Comparison of ENCODE assay signal across 10 mouse cellular contexts in the genomic region with DNA sequence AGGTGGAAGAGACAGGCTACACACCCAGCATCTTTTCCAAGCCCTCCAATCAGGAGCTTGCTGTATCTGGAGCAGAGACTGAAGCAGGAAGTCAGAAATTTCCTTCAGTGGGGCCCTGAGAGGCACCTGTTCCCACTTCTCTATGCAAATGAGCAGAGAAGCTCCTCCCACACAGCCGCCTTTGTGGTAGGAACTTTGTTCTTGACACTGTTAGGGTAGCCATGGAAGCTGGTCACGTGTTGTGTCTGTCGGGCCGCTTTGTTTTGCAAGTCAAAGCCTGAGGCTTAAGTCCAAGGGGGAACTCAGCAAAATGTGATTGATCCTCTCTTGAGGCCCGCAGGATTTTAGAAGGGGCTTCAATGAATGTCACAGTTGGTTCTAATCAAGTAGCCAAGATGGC. TPM values are rescaled to one million over a fixed set of nuclear protein-coding genes. Genes with fewer than 3 reads are reported as not detected.
DNase-seq lines count a peak whose midpoint lies in the region; ATAC-seq and TF ChIP-seq lines count a peak whose summit lies in the region.
"Had no signal": no experiment of that assay in that cellular context is flagged by ENCODE, and none has a peak within 500 bp of the region (broad histone marks: within the 10 kb centered on the region; RNA-seq: fewer than 3 reads in every experiment).

No protein-coding gene starts in this region.

- H3K27ac ChIP-seq in CH12.LX (ENCODE audit: insufficient read depth, low read depth) = no peak overlapping the region
- H3K27ac ChIP-seq: embryonic facial prominence, embryonic 12.5 days; lung, embryonic 15.5 days had no signal

- TF ChIP-seq CTCF in CH12.LX (conservative IDR thresholded peaks at IDR 0.05 in 1 of 2, IDR thresholded peaks at IDR 0.05 in 1 of 2; ENCODE audit: low read depth in 2 of 2, low read length in 2 of 2) = no peak

- ATAC-seq in monocyte, adult 5-6 weeks (replicated peaks; ENCODE audit: insufficient number of reproducible peaks, low FRiP score, low TSS enrichment, poor library complexity, severe bottlenecking) = peak; percentile 95
- no peak for ATAC-seq in frontal cortex, adult (ENCODE audit: low TSS enrichment)

- no peak overlapping the region for H3K4me3 ChIP-seq in CH12.LX (replicated peaks in 1 of 3; ENCODE audit: low read depth in 2 of 3, low read length in 2 of 3, poor library complexity in 1 of 3)
- H3K4me3 ChIP-seq: embryonic facial prominence, embryonic 12.5 days; lung, embryonic 15.5 days had no signal

- peak; percentile 23; the same call in 1 of the 2 replicates for TF ChIP-seq POLR2A in CH12.LX (IDR thresholded peaks at IDR 0.05; ENCODE audit: low read depth, low read length)

- no peaks in the 10 kb centered on the region for H3K79me2 ChIP-seq in CH12.LX (replicated peaks; ENCODE audit: control insufficient read depth, extremely low read depth, insufficient read depth, poor library complexity, severe bottlenecking)

- peak; percentile 50 for TF ChIP-seq EP300 in CH12.LX (IDR thresholded peaks at IDR 0.05; ENCODE audit: low read length)

- H3K4me2 ChIP-seq in CH12.LX (ENCODE audit: insufficient read depth, low read depth, poor library complexity, severe bottlenecking) = 0 out of 2 replicates have a peak overlapping the region, but pooled peaks have one; percentile 25
- H3K4me2 ChIP-seq: embryonic facial prominence, embryonic 12.5 days; lung, embryonic 15.5 days had no signal

- no peaks in the 10 kb centered on the region for H3K27me3 ChIP-seq in CH12.LX (replicated peaks)
- H3K27me3 ChIP-seq: embryonic facial prominence, embryonic 12.5 days; lung, embryonic 15.5 days had no signal

- no peak for TF ChIP-seq RAD21 in CH12.LX (IDR thresholded peaks at IDR 0.05; ENCODE audit: low read depth, low read length)

- peak; percentile 83 to 89 for DNase-seq in B cell, adult 2 months
- DNase-seq in CH12.LX (ENCODE audit: extremely low read depth) = peak; percentile 96
- DNase-seq in kidney, adult 9 months = peak; percentile 81
- no peak for DNase-seq in cerebellum, postnatal 10 days
- no peak for DNase-seq in frontal cortex, adult 2 months (ENCODE audit: extremely low spot score in 1 of 2, low spot score in 1 of 2)
- no peak for DNase-seq in layer of hippocampus, adult 9-10 months (ENCODE audit: low spot score)

- H3K9me3 ChIP-seq in CH12.LX (replicated peaks; ENCODE audit: low read length) = no peaks in the 10 kb centered on the region
- H3K9me3 ChIP-seq: embryonic facial prominence, embryonic 12.5 days; lung, embryonic 15.5 days had no signal

- in situ Hi-C loops in CH12.LX (cut with MboI; ENCODE audit: low pct_ligation_motif_present, low pct_unique_long_range_greater_than_20kb, low sequenced_read_pairs) = loop anchor here (5.0 to 25.0 kb wide), 2 partner anchors 43 to 137 kb away; a partner anchor contains a TSS

- H3K4me1 ChIP-seq in CH12.LX (ENCODE audit: control insufficient read depth in 1 of 2, insufficient read depth in 2 of 2) = peaks cover 8 to 30% of the 10 kb centered on the region in 2 experiments

- no peak overlapping the region for H3K9ac ChIP-seq in CH12.LX (ENCODE audit: insufficient read depth, low read depth)
- H3K9ac ChIP-seq: embryonic facial prominence, embryonic 12.5 days; lung, embryonic 15.5 days had no signal

- H3K36me3 ChIP-seq in CH12.LX (replicated peaks in 1 of 2; ENCODE audit: control insufficient read depth in 1 of 2, insufficient read depth in 1 of 2, low read length in 1 of 2) = no peaks in the 10 kb centered on the region
- H3K36me3 ChIP-seq: embryonic facial prominence, embryonic 12.5 days; lung, embryonic 15.5 days had no signal

- dilution Hi-C loops in CH12.LX (cut with MboI; ENCODE audit: extremely low pct_ligation_motif_present, extremely low pct_unique_long_range_greater_than_20kb, low sequenced_read_pairs) = no loop called here

TF ChIP-seq in CH12.LX, 34 proteins besides CTCF, POLR2A, EP300 and RAD21:
- no peak for TF ChIP-seq TBP (conservative IDR thresholded peaks at IDR 0.05; ENCODE audit: low read depth, low read length)
- TF ChIP-seq MAFK (IDR thresholded peaks at IDR 0.05; ENCODE audit: insufficient replicate concordance, low read length) = 0 out of 2 replicates have a peak, but pooled peaks have one; percentile 24
- peak; percentile 26; the same call in 1 of the 2 replicates for TF ChIP-seq ETS1 (conservative IDR thresholded peaks at IDR 0.05; ENCODE audit: low read depth, low read length)
- TF ChIP-seq ZC3H11A (IDR thresholded peaks at IDR 0.05; ENCODE audit: low read depth, low read length) = no peak
- TF ChIP-seq SMC3 (IDR thresholded peaks at IDR 0.05; ENCODE audit: low read depth, low read length) = no peak
- TF ChIP-seq ELF1 (IDR thresholded peaks at IDR 0.05; ENCODE audit: low read depth, low read length) = peak; percentile 73
- TF ChIP-seq RCOR1 (conservative IDR thresholded peaks at IDR 0.05; ENCODE audit: low read depth, low read length) = 0 out of 2 replicates have a peak, but pooled peaks have one; percentile 30
- TF ChIP-seq NRF1 (IDR thresholded peaks at IDR 0.05; ENCODE audit: low read depth, low read length) = no peak
- no peak for TF ChIP-seq PAX5 (IDR thresholded peaks at IDR 0.05; ENCODE audit: low read length)
- TF ChIP-seq NELFE (IDR thresholded peaks at IDR 0.05; ENCODE audit: low read depth, low read length) = no peak
- peak; percentile 86 for TF ChIP-seq MAX (IDR thresholded peaks at IDR 0.05; ENCODE audit: low read length)
- no peak; the same call in 1 of the 2 replicates for TF ChIP-seq MXI1 (IDR thresholded peaks at IDR 0.05; ENCODE audit: low read depth, low read length)
- TF ChIP-seq TCF12 (IDR thresholded peaks at IDR 0.05; ENCODE audit: low read depth, low read length) = peak; percentile 53
- peak; percentile 88 for TF ChIP-seq BHLHE40 (IDR thresholded peaks at IDR 0.05; ENCODE audit: low read depth, low read length)
- TF ChIP-seq IRF4 (IDR thresholded peaks at IDR 0.05; ENCODE audit: low read depth, low read length) = peak; percentile 37; the same call in 1 of the 2 replicates
- TF ChIP-seq USF1 (IDR thresholded peaks at IDR 0.05; ENCODE audit: low read depth, low read length) = peak; percentile 88
- peak; percentile 88 for TF ChIP-seq USF2 (conservative IDR thresholded peaks at IDR 0.05; ENCODE audit: low read depth, low read length)
TF ChIP-seq in CH12.LX: peak in this region for 10.

RNA-seq across cellular contexts. Expression of a gene that starts 9.4 kb away (rescaled TPM):
- total RNA-seq in CH12.LX (2012; rRNA removed) = 17.1 and 19.9 TPM in 2 replicates
- total RNA-seq in CH12.LX (2014; rRNA removed) = 25.6 and 25.9 TPM in 2 replicates
- polyA plus RNA-seq in CH12.LX (2012; ENCODE audit: insufficient read length, low read depth) = 22.2 and 23.6 TPM in 2 replicates
- total RNA-seq in monocyte, adult 5-6 weeks (2017) = 33.3 to 37.2 TPM (median 36.9 TPM) in 3 replicates
- polyA plus RNA-seq in frontal cortex, adult 2 months (2012; rRNA removed) = 30.5 and 31.4 TPM in 2 replicates

RNA-seq across cellular contexts. Expression of a gene that starts 10.5 kb away (rescaled TPM):
- total RNA-seq in CH12.LX (2012; rRNA removed) = 7.6 and 8.8 TPM in 2 replicates
- 2.6 and 2.9 TPM in 2 replicates for total RNA-seq in CH12.LX (2014; rRNA removed)
- polyA plus RNA-seq in CH12.LX (2012; ENCODE audit: insufficient read length, low read depth) = 3.7 and 4.4 TPM in 2 replicates
- total RNA-seq in monocyte, adult 5-6 weeks (2017) = 1.1 to 4.4 TPM (median 2.0 TPM) in 3 replicates
- polyA plus RNA-seq in frontal cortex, adult 2 months (2012; rRNA removed) = 39.5 and 46.5 TPM in 2 replicates

Comparison
In these comparisons a context has a peak if more than half of its experiments do, and no peak if none do; other contexts are left out.
1. DNase-seq: peak in B cell, adult 2 months (2 of 2), CH12.LX (single experiment) and kidney, adult 9 months (single experiment); none in cerebellum, postnatal 10 days (0 of 2), frontal cortex, adult 2 months (0 of 2) and layer of hippocampus, adult 9-10 months (single experiment).